12 mouse cellular contexts compared by ENCODE assay signal in genomic region chr17:67979248-67979647, GRCm38 (mm10). TPM values are rescaled to one million over a fixed set of nuclear protein-coding genes. Genes with fewer than 3 reads are reported as not detected.
DNase-seq lines count a peak whose midpoint lies in the region; ATAC-seq and TF ChIP-seq lines count a peak whose summit lies in the region.
"Had no signal": no experiment of that assay in that cellular context is flagged by ENCODE, and none has a peak within 500 bp of the region (broad histone marks: within the 10 kb centered on the region; RNA-seq: fewer than 3 reads in every experiment).

No protein-coding gene starts in this region.

- no peaks in the 10 kb centered on the region for H3K27me3 ChIP-seq in intestine, embryonic 14.5 days (replicated peaks; ENCODE audit: control insufficient read depth, insufficient read depth, low read length)
- no peaks in the 10 kb centered on the region for H3K27me3 ChIP-seq in intestine, postnatal 0 days (replicated peaks; ENCODE audit: control insufficient read depth, insufficient read depth, low read length)
- H3K27me3 ChIP-seq: forebrain, embryonic 13.5 days; hindbrain, embryonic 12.5 days; limb, embryonic 13.5 days; megakaryocyte, embryonic 14.5 days had no signal

- H3K4me3 ChIP-seq in intestine, embryonic 14.5 days (ENCODE audit: low read depth, low read length), result no peak overlapping the region
- H3K4me3 ChIP-seq in intestine, postnatal 0 days (ENCODE audit: low read depth, low read length), result no peak overlapping the region
- H3K4me3 ChIP-seq: forebrain, embryonic 13.5 days; hindbrain, embryonic 12.5 days; limb, embryonic 13.5 days; megakaryocyte, embryonic 14.5 days had no signal

- no peaks in the 10 kb centered on the region for H3K9me3 ChIP-seq in intestine, embryonic 14.5 days (ENCODE audit: control insufficient read depth, low read length)
- H3K9me3 ChIP-seq in intestine, postnatal 0 days (ENCODE audit: control insufficient read depth), result no peaks in the 10 kb centered on the region
- H3K9me3 ChIP-seq: forebrain, embryonic 13.5 days; hindbrain, embryonic 12.5 days; limb, embryonic 13.5 days had no signal

- no peak for ATAC-seq in intestine, embryonic 14.5 days (replicated peaks; ENCODE audit: low FRiP score, low TSS enrichment, low read depth)
- no peak; the same call in 1 of the 2 replicates for ATAC-seq in intestine, postnatal 0 days
- ATAC-seq: forebrain, embryonic 13.5 days had no signal

- TF ChIP-seq CTCF in intestine, postnatal 0 days (IDR thresholded peaks at IDR 0.05; ENCODE audit: low read depth), result no peak

- H3K27ac ChIP-seq in intestine, embryonic 14.5 days (ENCODE audit: low read depth), result 0 out of 2 replicates have a peak overlapping the region, but pooled peaks have one; percentile 10
- no peak overlapping the region for H3K27ac ChIP-seq in intestine, postnatal 0 days (ENCODE audit: low read depth, low read length)
- H3K27ac ChIP-seq: forebrain, embryonic 13.5 days; hindbrain, embryonic 12.5 days had no signal

- DNase-seq in adrenal gland, adult 2 months, result peak; percentile 26
- DNase-seq in adrenal gland, adult 8-10 months, result no peak
- DNase-seq in intestine, embryonic 14.5 days (ENCODE audit: low spot score), result no peak
- peak; percentile 62 for DNase-seq in 3134 (ENCODE audit: extremely low read depth, insufficient read length, low spot score)
- peak; percentile 45 for DNase-seq in fat pad, adult 2 months (ENCODE audit: extremely low read depth, low read depth, low spot score)
- DNase-seq in ovary, postnatal 14 days (ENCODE audit: low spot score), result no peak
- DNase-seq in frontal cortex, postnatal 36 days (ENCODE audit: low spot score in 2 of 2), result no peak

- no peak overlapping the region for H3K4me2 ChIP-seq in intestine, embryonic 14.5 days (ENCODE audit: low read length)
- H3K4me2 ChIP-seq in intestine, postnatal 0 days (replicated peaks; ENCODE audit: low read depth), result no peak overlapping the region
- H3K4me2 ChIP-seq: forebrain, embryonic 13.5 days; hindbrain, embryonic 12.5 days; limb, embryonic 13.5 days had no signal

- no peak overlapping the region for H3K9ac ChIP-seq in intestine, embryonic 14.5 days (ENCODE audit: low read length)
- H3K9ac ChIP-seq in intestine, postnatal 0 days (ENCODE audit: low read depth, low read length), result no peak overlapping the region
- H3K9ac ChIP-seq: forebrain, embryonic 13.5 days; hindbrain, embryonic 12.5 days; limb, embryonic 13.5 days had no signal

- 64% methylated on average over 5 of the region's 5 CpGs for WGBS in intestine, embryonic 14.5 days
- 45% methylated on average over 5 of the region's 5 CpGs for WGBS in intestine, postnatal 0 days

- H3K36me3 ChIP-seq in intestine, embryonic 14.5 days (ENCODE audit: control insufficient read depth, insufficient read depth, low read length), result no peaks in the 10 kb centered on the region
- H3K36me3 ChIP-seq in intestine, postnatal 0 days (ENCODE audit: control insufficient read depth, insufficient read depth), result no peaks in the 10 kb centered on the region
- H3K36me3 ChIP-seq: hindbrain, embryonic 12.5 days; limb, embryonic 13.5 days had no signal

- H3K4me1 ChIP-seq in intestine, embryonic 14.5 days (replicated peaks; ENCODE audit: control insufficient read depth, insufficient read depth, low read length), result peaks cover 33% of the 10 kb centered on the region
- H3K4me1 ChIP-seq in intestine, postnatal 0 days (replicated peaks; ENCODE audit: control insufficient read depth, insufficient read depth, low read length), result no peaks in the 10 kb centered on the region; the same call in 1 of the 2 replicates
- H3K4me1 ChIP-seq: forebrain, embryonic 13.5 days; megakaryocyte, embryonic 14.5 days had no signal

RNA-seq across cellular contexts. Expression of gene Arhgap28, which starts 24.7 kb away (rescaled TPM):
- 10 to 100 TPM in 1 of 2 experiments, 1 to 10 TPM in 1; 7.9 to 12.5 TPM for total RNA-seq in adrenal gland, adult 2 months (2021)
- polyA plus RNA-seq in adrenal gland, adult 2 months (2012; rRNA removed), result 7.8 and 9.4 TPM in 2 replicates
- 10 to 100 TPM; 11.6 to 19.9 (median 16.3) TPM for total RNA-seq in adrenal gland, adult 8-10 months (2022)
- polyA plus RNA-seq in intestine, embryonic 14.5 days (2014; fragmentation: Nextera tagmentation; extraction: Ambion mirVana), result 29.9 and 36.3 TPM in 2 replicates
- 3.8 and 3.9 TPM in 2 replicates for polyA plus RNA-seq in intestine, postnatal 0 days (2015; fragmentation: Nextera tagmentation; extraction: Ambion mirVana)

Comparison
In these comparisons a context has a peak if more than half of its experiments do, and no peak if none do; other contexts are left out.
1. DNase-seq: peak in adrenal gland, adult 2 months (single experiment), 3134 (single experiment) and fat pad, adult 2 months (single experiment); none in adrenal gland, adult 8-10 months (single experiment), intestine, embryonic 14.5 days (single experiment), ovary, postnatal 14 days (single experiment) and frontal cortex, postnatal 36 days (0 of 2).